Mouse (Mus musculus): ENCODE measurements around the gene Micall2.

GRCm38 (mm10) chr5:139718949-139719348, 17.2 kb downstream of the Micall2 start:
- TF ChIP-seq CTCF (IDR thresholded peaks at IDR 0.05; ENCODE audit: low read depth, low read length) (no peak), POLR2A (IDR thresholded peaks at IDR 0.05; ENCODE audit: borderline replicate concordance, low read depth, low read length) (no peak)
